Mouse (Mus musculus) frontal cortex, postnatal 14 days (tissue): ENCODE measurements at regions not wholly inside any gene's neighbourhood (a gene's known extent, or its start where the extent isn't known, plus 50 kb on each side); places are given as distances from the start of the nearest gene placed in this dataset.
"Not testable (repeated sequence)": the region's sequence is repeated elsewhere in the genome, so short reads cannot be mapped to it uniquely, and the experiment has no call there.

ENCODE experiments used
- DNase-seq, 2 experiments: peaks; one replicate each; pipeline ENCODE4 v3.0.0; 2022; ENCODE audit warnings: low spot score in 2 of 2

DNA sequence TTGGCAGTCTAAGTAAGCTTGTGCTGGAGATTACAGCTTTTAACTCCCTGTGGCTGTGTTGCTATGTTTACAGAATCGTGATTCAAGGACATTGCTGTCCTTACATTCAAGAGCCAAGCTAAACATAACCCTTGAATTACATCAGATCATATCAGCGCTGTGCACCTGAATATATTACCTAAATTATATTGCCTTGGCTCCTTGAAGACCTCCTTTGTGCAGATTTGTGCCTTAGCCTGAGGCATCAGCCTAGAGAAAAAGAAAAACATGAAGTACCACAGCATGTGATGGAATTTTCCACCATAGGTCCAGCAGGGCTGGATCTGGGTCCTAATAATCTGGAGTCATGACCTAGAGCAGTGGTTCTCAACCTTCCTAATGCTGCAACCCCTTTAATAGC, 189.8 kb upstream of the Tsc22d2 start:
- DNase-seq: no peak

DNA sequence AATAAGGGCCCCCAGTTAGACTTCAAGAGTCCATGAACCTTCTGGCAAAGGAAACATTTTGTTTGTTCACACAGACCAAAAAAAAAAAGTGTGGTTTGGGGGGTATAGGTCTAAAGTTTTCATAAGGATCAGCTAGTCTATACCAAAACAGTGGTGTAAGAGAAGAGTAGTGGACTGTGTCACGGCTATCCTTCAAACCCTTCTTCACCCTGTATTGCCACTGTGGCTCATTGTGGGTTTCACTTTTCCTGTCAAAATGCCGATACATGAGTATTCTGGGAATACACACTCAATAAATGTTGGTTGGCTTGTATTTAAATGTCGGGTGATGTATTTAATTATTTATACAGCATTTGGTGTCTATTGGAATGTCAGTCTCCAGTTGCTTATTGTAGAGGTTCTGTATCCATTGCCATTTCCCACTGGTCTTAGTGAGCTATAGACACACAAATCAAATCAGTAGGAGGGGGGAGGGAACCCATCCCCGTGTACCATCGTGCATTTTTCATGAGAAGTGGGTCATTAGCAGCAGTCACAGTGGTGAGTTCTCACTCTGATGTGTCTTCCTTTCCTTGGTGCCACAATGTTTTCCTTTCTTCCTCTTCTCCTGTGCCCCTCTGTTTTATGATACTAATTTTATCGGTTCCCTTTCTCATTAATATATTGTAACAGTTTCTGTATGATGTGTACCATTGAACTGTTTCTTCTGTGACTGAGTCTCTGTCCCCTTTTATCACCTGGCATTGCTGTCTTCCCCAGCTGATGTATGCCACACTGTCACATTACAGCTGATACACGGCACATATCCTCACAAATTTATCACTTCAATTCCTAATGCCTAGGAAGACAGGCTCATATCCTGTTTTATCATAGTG, 187.8 kb upstream of the Tsc22d2 start:
- no peak for DNase-seq

DNA sequence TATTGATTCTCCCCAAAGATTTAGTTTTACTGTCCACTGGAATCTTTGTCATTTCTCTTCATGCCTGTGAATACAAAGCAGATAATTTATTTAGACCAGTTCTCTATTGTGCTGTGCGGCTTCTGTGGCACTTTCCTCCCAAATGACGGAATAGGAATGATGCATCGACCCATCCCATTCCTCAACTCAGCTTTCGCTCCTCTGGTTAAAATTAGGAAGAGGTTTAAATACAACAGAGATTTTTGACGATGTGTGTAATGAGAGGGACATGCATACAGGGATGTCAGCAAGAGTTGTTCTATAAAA, 187.2 kb upstream of the Tsc22d2 start:
- no peak for DNase-seq

DNA sequence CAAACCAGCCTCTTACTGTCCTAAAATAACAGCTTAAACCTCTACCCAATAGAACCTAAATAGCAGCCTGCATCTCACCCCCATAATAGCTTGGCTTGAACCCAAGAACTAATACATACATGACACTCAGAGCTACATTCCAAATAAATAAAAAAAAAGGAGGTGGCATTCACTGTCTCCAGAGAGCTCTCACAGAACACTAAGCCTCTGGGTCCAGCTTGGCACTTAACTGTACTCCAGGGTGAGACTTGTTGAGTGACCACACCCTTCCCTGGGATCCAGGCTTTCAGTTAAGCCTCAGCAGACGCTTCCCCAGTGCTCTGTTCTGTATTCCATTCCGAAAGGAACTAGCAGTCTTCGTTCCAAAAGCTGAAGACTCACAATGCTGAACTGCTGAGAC, 186.3 kb upstream of the Tsc22d2 start:
- DNase-seq: no peak

DNA sequence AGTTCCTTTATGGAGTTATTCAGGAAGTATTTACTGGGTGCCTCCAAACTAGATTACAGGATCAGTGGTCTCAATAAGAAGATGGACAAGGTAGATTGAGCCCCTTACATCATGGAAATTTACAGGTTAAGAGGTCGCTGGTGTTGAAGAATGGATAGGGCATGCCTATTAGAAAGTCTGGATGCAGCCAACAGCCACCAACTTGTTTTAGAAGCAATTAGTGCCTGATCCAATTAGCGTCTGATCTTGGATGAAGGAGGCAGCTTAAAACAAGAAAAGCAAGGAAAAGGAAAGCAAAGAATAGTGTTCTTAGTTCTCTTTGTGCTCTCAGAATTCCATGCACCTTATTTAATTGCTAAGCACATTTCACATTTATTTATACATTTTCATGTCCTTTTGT, 182.8 kb upstream of the Tsc22d2 start:
- DNase-seq: no peak

DNA sequence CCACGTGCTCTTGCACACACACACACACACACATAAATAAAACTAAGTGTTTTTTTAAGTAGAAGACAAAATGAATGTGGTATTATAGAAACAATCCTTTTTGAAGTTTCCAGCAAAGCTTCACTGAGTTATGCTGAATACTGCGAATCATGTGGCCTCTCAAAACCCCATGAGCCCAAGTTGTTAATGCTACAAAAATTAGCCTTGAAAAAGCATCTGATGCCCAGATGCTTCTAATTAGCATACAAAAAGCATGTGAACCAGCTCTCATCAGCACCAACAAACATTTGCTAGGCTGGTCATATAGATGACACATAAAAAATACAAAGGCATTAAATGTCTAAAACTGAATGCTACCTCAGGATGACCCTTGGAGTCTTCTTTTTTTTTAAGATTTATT, 181.2 kb upstream of the Tsc22d2 start:
- DNase-seq: no peak

DNA sequence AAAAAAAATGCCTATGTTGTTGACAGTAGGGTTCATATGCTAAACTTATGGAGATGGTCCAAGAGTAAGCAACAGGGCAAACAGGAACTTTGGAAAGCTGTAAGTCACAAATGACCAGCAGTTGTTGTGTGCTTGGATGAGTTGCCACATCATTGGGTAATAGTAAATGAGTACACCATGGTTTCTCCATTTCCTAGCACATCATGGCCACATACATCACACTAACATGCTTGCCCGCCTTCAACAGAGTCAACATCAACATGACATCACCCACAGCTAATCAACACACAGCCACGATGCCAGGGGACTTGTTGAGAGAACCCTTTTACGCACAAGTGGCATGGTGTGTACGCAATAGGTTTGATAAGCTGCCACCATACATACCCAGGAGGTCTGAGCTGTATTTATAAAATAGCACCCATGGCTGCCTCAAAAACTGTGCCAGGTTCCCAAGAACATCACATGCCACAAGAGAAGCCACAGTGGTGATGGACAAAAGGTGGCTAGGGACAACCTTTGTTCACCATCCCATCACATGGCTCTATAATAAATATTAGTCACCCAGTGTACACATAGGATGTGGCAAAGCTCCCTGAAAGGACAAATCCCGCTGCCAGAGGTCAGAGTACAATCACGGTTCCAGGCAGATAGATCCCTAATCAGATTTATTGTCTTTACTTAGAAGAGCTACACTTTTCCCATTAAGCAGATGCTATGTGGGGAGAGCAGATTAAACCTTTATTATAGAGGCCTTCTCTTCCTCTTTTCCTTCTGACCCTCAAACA, 179.5 kb upstream of the Tsc22d2 start:
- DNase-seq: no peak

DNA sequence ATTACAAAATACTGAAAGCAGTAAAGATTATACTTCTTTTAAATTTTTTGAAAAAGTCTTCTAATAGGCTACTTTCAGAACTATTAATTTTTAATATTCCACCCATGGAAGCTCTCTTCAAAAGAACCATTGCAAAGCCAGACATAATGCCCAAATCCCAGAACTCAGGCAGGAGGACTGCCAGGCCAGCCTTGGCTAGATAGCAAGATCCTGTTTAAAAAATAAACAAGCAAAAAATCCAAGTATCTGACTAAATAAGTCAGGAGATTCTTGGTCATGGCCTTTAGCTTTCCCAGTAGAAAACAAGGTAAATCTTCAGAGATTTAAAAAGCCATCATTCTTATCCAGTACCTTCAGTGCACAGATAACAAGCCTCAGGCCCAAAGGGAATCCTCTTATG, 176.4 kb upstream of the Tsc22d2 start:
- no peak for DNase-seq

DNA sequence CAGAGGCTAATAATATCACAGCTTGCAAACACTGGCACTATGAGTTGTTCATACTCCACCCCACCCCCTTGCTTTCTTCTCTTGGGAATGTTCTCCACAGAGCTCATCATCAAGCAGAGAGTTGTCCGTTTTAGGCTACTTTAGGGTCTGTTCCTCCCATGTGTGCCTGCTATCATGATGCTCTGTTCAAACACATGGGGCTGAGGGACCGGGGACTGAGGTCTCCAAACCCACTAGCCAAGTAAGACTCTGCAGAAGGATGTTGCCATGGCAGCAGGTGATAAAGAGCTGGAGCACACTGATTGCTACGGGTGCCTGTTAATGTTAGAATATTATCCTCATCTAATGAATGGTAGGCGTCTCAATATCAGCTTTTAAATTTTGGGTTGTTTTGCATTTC, 173.7 kb upstream of the Tsc22d2 start:
- no peak for DNase-seq

DNA sequence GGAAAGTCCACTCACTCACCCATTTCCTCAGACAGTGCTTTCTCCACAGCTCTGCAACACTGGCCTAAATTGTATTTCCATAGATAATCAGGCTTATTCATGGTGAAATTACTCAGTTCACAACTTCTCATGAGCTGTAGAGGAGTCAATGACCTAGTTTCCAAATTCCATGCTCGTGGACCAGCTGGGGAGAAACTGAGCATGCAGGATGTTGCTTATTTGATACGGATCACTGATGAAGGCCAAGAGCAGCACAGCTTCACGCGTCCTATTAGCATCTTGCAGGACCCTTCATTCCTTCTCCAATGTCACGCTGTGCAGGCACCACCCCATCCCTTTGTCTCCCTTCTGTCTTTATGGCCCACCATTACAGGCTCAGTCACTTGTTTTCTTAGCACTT, 169.2 kb upstream of the Tsc22d2 start:
- no peak for DNase-seq

DNA sequence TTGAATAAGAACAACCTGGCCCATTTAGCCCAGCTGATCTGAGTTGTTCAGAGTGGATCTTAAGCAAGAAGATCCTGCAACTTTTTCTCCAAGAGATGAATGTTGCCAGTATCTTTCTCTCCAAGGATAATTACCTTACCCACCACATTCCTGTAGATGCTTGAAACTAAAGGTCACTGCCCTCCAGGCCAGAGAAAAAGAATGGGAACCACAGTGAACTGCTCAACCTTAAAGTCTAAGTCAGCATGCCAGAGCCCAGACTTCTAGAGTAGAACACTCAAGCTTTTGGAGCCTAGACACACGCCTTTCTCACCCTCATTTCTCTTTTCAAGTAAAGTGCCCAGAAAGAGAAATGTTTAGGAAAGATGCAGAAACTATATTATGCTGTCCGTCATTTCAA, 166.5 kb upstream of the Tsc22d2 start:
- no peak for DNase-seq

DNA sequence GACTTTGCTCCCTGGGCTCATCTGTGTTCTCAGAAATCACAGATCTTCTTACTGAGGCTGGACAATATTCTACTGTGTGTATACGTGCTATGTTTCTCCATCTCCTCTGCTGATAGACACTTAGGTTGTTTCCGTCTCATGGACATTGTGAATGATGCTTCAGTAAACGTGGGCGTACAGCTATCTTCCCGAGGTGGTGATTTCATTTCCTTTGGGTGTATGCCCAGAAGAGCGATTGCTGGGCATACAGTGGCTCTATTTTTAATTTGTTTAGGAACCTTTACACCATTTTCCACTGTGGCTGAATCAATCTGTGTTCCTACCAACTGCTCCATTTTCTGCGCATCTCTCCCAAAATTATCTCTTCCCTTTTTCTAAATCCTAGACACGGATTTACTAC, 160.6 kb upstream of the Tsc22d2 start:
- peak; percentile 9 to 18 for DNase-seq

DNA sequence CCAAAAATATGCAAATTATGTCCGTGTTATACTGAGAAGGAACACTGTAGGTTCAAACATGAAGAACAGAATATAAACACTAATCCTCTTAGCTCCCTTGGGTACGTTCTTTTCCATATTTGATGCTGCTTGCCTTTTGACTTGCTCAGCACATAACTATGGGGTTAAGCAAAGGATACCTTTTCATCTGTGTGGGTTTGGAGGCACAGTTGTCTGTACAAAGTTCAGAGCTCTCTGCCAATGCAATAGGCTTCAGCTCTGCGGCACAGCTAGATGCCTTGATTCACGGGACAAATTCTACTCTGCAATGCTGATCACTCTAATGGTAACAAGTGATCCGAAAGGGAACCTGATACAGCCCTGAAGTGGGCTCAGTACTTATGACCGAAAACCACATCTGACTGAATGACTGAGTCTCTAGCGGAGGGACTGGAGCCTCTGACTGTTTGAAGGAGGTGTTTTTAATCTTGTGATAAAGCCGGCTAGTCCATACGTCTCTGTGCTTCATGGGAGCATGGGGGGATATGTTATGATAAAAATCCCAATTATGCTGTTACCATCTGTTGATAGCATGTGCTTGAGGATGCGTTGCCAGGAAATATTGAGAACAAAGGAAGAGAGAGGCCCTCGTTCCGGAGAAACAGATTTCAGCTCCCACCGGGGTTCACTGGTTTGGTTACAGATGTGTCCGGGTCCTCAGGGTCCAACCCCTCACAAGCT, 146.7 kb upstream of the Tsc22d2 start:
- DNase-seq: no peak

DNA sequence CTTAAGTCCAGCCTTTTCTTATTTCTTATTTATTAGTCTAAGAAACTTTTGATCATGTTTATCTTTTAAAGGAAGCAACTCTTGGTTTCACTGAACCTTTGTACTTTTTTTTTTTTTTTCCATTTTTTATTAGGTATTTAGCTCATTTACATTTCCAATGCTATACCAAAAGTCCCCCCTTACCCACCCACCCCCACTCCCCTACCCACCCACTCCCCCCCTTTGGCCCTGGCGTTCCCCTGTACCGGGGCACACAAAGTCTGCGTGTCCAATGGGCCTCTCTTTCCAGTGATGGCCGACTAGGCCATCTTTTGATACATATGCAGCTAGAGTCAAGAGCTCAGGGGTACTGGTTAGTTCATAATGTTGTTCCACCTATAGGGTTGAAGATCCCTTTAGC, 143.1 kb upstream of the Tsc22d2 start:
- DNase-seq: not testable (repeated sequence)

DNA sequence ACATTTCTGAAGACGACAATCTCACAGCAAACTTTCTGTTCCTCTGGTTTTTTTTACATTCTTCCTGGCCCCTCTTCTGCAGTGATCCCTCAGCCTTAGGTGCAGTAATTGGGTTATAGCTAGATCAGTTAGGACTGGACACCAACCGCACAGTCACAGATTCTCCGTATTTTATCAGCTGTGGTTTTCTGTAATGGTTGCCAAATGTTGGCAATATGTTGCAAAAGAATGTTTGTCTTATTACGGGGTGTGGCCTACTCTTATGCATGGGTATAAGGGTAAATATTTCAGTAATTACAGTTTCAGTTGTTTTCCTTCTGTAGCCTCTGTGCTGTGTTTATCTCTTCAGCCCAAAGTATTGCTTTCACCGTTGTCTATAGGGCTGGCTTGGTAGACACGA, 133.2 kb upstream of the Tsc22d2 start:
- DNase-seq: no peak

DNA sequence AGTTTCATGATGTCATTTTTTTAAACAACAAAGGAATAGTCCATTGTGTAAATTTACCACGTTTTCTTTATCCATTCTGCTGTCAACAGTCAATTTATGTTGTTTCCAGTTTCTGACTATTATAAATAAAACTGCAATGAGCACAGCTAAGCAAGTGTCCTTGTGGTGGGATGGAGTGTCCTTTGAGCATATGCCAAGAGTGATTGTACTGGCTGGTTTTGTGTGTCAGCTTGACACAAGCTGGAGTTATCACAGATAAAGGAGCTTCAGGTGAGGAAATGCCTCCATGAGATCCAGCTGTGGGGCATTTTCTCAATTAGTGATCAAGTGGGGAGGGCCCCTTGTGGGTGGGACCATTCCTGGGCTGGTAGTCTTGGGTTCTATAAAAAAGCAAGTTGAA, 130.1 kb upstream of the Tsc22d2 start:
- not testable (repeated sequence) for DNase-seq

DNA sequence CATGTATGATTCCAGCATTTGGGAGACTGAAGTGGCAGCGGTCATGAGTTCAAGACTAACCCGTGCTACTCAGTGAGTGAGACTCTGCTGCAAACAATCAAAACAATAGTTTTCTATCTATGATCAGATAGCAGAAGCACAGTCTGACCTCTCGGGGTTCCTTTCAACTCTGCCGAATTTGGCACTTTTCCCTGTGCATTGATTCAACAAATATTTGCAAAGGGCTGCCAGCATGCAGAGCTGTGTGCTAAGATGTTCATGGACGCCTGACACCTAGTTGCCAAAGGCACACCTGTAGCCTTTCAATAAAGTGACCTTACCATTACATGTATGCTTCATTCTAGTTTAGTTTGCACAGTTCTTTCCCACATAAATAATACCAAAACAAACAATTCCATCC, 118.7 kb upstream of the Tsc22d2 start:
- DNase-seq: no peak

DNA sequence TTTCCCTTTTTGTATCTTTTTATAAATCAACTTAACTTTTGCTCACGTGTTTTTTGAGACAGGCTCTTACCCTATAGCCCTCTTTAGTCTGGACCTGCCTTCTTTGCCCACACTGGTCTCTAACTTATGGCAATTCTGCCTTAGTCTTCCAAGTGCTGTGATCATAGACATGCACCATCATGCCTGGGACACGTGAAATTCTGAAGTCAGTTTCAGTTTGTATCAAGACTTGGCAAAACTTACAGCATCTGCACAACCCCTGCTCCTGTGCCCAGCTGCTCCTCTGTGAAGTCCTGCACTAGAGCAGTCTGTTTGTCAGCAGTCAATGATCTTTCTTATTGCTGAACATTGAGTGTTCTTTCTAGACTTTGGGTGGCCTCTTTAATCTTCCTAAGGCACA, 114.3 kb upstream of the Tsc22d2 start:
- DNase-seq: no peak

DNA sequence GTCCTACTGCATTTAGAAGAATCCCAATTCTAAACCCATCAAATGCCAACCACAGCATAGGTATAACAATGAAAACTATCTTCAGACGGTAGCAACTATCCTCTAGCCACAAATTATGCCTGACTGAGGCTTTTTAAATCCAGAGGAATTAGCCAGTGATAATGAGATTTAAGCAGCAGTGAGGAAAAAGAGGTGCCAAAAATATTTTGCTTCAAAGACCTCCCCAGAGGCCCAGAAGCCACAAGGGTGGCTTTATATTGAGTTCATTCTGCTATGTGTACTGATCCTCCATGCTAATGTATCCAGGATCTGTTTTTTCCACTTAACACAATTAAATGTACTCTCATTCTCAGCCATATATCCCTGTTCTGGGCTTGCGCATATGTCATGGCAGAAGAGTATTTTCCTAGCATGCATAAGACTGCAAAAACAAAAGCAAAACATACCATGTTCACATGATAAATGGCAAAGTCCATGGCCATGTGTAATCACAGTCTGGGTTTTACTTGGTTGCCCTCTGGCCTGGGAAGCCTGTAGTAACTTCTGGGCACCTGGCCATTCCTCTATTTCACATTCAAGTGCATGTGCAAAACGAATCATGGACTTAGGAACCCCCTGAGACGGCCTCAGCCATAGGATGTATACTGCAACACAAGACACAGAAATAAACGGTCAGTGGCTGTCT, 113.6 kb upstream of the Tsc22d2 start:
- DNase-seq: no peak

DNA sequence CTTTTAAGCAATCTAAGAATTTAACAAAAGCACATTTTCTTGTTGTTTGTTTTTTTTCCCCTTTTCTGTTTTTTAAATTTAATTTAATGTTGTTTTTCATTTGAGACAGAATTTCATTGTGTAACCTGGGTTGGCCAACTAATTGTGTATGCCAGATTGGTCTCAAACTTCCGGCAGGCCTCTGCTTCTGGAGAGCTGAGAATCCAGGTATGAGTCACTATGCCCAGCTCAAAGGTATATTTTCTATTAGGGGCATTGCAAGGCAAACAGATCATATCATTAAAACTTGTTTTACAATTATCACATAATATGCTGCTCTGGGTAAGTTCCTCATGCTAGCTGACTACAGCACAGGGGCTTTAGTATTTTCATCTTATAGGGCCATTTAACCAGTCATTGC, 112.2 kb upstream of the Tsc22d2 start:
- no peak for DNase-seq

DNA sequence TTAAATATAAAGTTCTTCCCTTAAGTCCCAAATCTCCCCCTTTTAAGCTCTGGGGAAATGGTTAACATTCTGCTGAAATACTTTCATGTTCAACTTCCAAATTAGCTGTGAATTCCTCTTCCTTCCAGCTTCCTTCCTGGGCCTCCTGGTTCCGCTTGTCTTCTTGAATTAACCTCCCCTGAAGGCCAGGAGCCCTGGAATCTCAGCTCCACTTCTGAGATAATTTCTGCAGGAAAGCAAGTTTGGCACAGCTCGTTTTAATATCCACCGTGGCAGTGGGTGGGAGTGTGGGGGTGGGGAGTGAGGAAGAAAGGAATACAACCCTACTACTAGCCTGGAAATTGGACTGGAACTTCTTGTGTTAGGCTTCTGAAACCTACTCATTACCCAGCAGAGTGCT, 110.8 kb upstream of the Tsc22d2 start:
- no peak for DNase-seq

DNA sequence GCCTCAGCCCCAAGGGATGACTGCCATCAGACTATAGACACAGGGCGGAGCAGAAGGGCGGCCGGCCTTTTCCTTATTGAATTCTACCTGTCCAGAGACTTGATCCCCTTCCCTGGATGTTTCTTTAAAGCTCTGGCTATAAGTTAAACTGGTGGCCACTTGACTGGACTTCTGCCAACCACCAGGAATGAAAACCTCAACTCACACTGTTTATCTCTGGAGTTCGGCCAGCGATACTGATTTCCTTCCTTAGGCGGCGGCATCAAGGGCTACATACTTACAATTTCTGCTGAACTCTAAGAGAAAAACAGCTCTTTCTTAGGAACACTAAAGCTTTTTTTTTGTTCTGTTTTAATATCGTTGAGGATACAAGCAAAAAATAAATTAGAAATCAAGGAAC, 104.9 kb upstream of the Tsc22d2 start:
- DNase-seq: no peak
